Mouse (Mus musculus): ENCODE measurements around the gene Slc46a2. TPM values are rescaled to one million over a fixed set of nuclear protein-coding genes. Genes with fewer than 3 reads are reported as not detected.

Gene Slc46a2
- polyA plus RNA-seq (2014; fragmentation: Illumina TruSeq; extraction: RNeasy Lipid Tissue Mini Kit (QIAGEN cat#74804); ENCODE audit: low read depth, low replicate concordance): 0.07 TPM

GRCm38 (mm10) chr4:59914608-59915403 lies at the start of gene Slc46a2:
TSS of gene Slc46a2 (minus strand) at chr4:59915056.

GRCm38 (mm10) chr4:59963405-59964344 lies 48.8 kb upstream of the Slc46a2 start, which contains the start of gene Mup6:
TSS of gene Mup6 (plus strand) at chr4:59964294.

GRCm38 (mm10) chr4:59960610-59961009 lies 45.8 kb upstream of the Slc46a2 start, which contains the start of gene Mup4:
TSS of gene Mup4 (minus strand) at chr4:59960710.

Other genes starting within 250 kb of the Slc46a2 start
- gene Inip, start 113.5 kb downstream of the Slc46a2 start, polyA plus RNA-seq (2014; fragmentation: Illumina TruSeq; extraction: RNeasy Lipid Tissue Mini Kit (QIAGEN cat#74804); ENCODE audit: low read depth, low replicate concordance): 22.9 TPM
- 1.4 TPM for gene Snx30, start 109.2 kb downstream of the Slc46a2 start, polyA plus RNA-seq (2014; fragmentation: Illumina TruSeq; extraction: RNeasy Lipid Tissue Mini Kit (QIAGEN cat#74804); ENCODE audit: low read depth, low replicate concordance)
- not detected for gene Mup4, start 45.7 kb upstream of the Slc46a2 start, polyA plus RNA-seq (2014; fragmentation: Illumina TruSeq; extraction: RNeasy Lipid Tissue Mini Kit (QIAGEN cat#74804); ENCODE audit: low read depth, low replicate concordance)
- gene Mup6, start 49.2 kb upstream of the Slc46a2 start, polyA plus RNA-seq (2014; fragmentation: Illumina TruSeq; extraction: RNeasy Lipid Tissue Mini Kit (QIAGEN cat#74804); ENCODE audit: low read depth, low replicate concordance): not detected
- gene Mup7, start 155.4 kb upstream of the Slc46a2 start, polyA plus RNA-seq (2014; fragmentation: Illumina TruSeq; extraction: RNeasy Lipid Tissue Mini Kit (QIAGEN cat#74804); ENCODE audit: low read depth, low replicate concordance): not detected
- not detected for gene Mup2, start 239.2 kb upstream of the Slc46a2 start, polyA plus RNA-seq (2014; fragmentation: Illumina TruSeq; extraction: RNeasy Lipid Tissue Mini Kit (QIAGEN cat#74804); ENCODE audit: low read depth, low replicate concordance)